Comparison of ENCODE assay signal across 8 mouse cellular contexts in genomic region chr2:165883846-165884576, GRCm38 (mm10). TPM values are rescaled to one million over a fixed set of nuclear protein-coding genes. Genes with fewer than 3 reads are reported as not detected.
A peak's percentile ranks its signal among the peaks of the same experiment; 100 is the strongest.
DNase-seq lines count a peak whose midpoint lies in the region; ATAC-seq and TF ChIP-seq lines count a peak whose summit lies in the region.

No protein-coding gene starts in this region.

- peak overlapping the region; percentile 2 for H3ac ChIP-seq in myocyte (ENCODE audit: control insufficient read depth, insufficient read length)

- peaks cover 78% of the 10 kb centered on the region for H3K4me1 ChIP-seq in cerebellum, adult 2 months (ENCODE audit: control insufficient read depth, insufficient read depth, low read length)
- H3K4me1 ChIP-seq in intestine, postnatal 0 days (replicated peaks; ENCODE audit: control insufficient read depth, insufficient read depth, low read length) = peaks cover 46% of the 10 kb centered on the region
- peaks cover 100% of the 10 kb centered on the region for H3K4me1 ChIP-seq in limb, embryonic 15.5 days

- peak overlapping the region; percentile 70 for H3K4me3 ChIP-seq in gastrocnemius, adult 2 months
- peak overlapping the region; percentile 16 for H3K4me3 ChIP-seq in cerebellum, adult 2 months (replicated peaks; ENCODE audit: insufficient read depth, low read depth, low read length)
- H3K4me3 ChIP-seq in intestine, postnatal 0 days (ENCODE audit: low read depth, low read length) = peak overlapping the region; percentile 23
- peak overlapping the region; percentile 33 for H3K4me3 ChIP-seq in limb, embryonic 15.5 days
- peak overlapping the region; percentile 40 for H3K4me3 ChIP-seq in myocyte

- H3K9me3 ChIP-seq in intestine, postnatal 0 days (ENCODE audit: control insufficient read depth) = no peaks in the 10 kb centered on the region
- H3K9me3 ChIP-seq in limb, embryonic 15.5 days = no peaks in the 10 kb centered on the region

- no peak for TF ChIP-seq CTCF in gastrocnemius, adult 2 months (IDR thresholded peaks at IDR 0.05)
- TF ChIP-seq CTCF in cerebellum, adult 2 months (IDR thresholded peaks at IDR 0.05; ENCODE audit: borderline replicate concordance, insufficient read depth, low read depth, low read length) = no peak
- TF ChIP-seq CTCF in intestine, postnatal 0 days (IDR thresholded peaks at IDR 0.05; ENCODE audit: low read depth) = no peak

- intact Hi-C loops in gastrocnemius, adult 2 months (cut with DNase I) = no loop called here

- peak overlapping the region; percentile 55 for H3K9ac ChIP-seq in intestine, postnatal 0 days (ENCODE audit: low read depth, low read length)
- H3K9ac ChIP-seq in limb, embryonic 15.5 days = peak overlapping the region; percentile 33; the same call in 1 of the 2 replicates

- H3K36me3 ChIP-seq in intestine, postnatal 0 days (ENCODE audit: control insufficient read depth, insufficient read depth) = no peaks in the 10 kb centered on the region
- H3K36me3 ChIP-seq in limb, embryonic 15.5 days = no peaks in the 10 kb centered on the region
- no peaks in the 10 kb centered on the region for H3K36me3 ChIP-seq in myocyte (ENCODE audit: control insufficient read depth, insufficient read depth)

- peak overlapping the region; percentile 64 for H3K4me2 ChIP-seq in intestine, postnatal 0 days (replicated peaks; ENCODE audit: low read depth)
- peak overlapping the region; percentile 49 for H3K4me2 ChIP-seq in limb, embryonic 15.5 days
- peak overlapping the region; percentile 96 for H3K4me2 ChIP-seq in myocyte (ENCODE audit: low read depth)

- TF ChIP-seq POLR2A in cerebellum, adult 2 months (IDR thresholded peaks at IDR 0.05; ENCODE audit: borderline replicate concordance, insufficient read depth, low read length) = peak; percentile 24; the same call in 1 of the 2 replicates
- peak; percentile 11 for TF ChIP-seq POLR2A in myocyte (IDR thresholded peaks at IDR 0.05; ENCODE audit: insufficient read length, low read depth)

- ATAC-seq in intestine, postnatal 0 days = no peak
- no peak for ATAC-seq in limb, embryonic 15.5 days (ENCODE audit: insufficient number of reproducible peaks, low FRiP score, low TSS enrichment, low read depth)

- H3K27ac ChIP-seq in gastrocnemius, adult 2 months = peak overlapping the region; percentile 98
- peak overlapping the region; percentile 90 for H3K27ac ChIP-seq in cerebellum, adult 2 months (ENCODE audit: insufficient read depth, low read length)
- H3K27ac ChIP-seq in intestine, postnatal 0 days (ENCODE audit: low read depth, low read length) = peak overlapping the region; percentile 98
- H3K27ac ChIP-seq in limb, embryonic 15.5 days = peak overlapping the region; percentile 100

- H3K79me2 ChIP-seq in myocyte (ENCODE audit: control insufficient read depth, insufficient read depth) = peaks cover 53% of the 10 kb centered on the region

- H3K27me3 ChIP-seq in cerebellum, adult 2 months (ENCODE audit: control insufficient read depth, insufficient read depth, low read length) = no peaks in the 10 kb centered on the region
- H3K27me3 ChIP-seq in intestine, postnatal 0 days (replicated peaks; ENCODE audit: control insufficient read depth, insufficient read depth, low read length) = no peaks in the 10 kb centered on the region
- no peaks in the 10 kb centered on the region for H3K27me3 ChIP-seq in limb, embryonic 15.5 days
- no peaks in the 10 kb centered on the region for H3K27me3 ChIP-seq in myocyte (ENCODE audit: control insufficient read depth, insufficient read depth, insufficient read length)

- 15% methylated on average over 11 of the region's 11 CpGs for WGBS in cerebellum, adult 2 months
- 2% methylated on average over 11 of the region's 11 CpGs for WGBS in intestine, postnatal 0 days
- 12% methylated on average over 11 of the region's 11 CpGs for WGBS in limb, embryonic 15.5 days

- DNase-seq in gastrocnemius, adult 2 months = peak; percentile 53
- no peak for DNase-seq in gastrocnemius, postnatal 4 days (ENCODE audit: low spot score in 2 of 2)
- peak; percentile 63 to 66 for DNase-seq in cerebellum, adult 2 months
- DNase-seq in heart, adult 18-20 months = peak; percentile 83 to 85
- DNase-seq in thymus, postnatal 0 days (ENCODE audit: low spot score) = peak; percentile 60

TF ChIP-seq in myocyte, 11 proteins besides CTCF, POLR2A, EP300 and RAD21:
- TF ChIP-seq REST (IDR thresholded peaks at IDR 0.05; ENCODE audit: insufficient read depth, insufficient read length) = no peak
- peak; percentile 21 for TF ChIP-seq POLR2AphosphoS2 (IDR thresholded peaks at IDR 0.05; ENCODE audit: insufficient read length, low read depth)
- no peak for TF ChIP-seq TCF12 (IDR thresholded peaks at IDR 0.05; ENCODE audit: insufficient read depth, poor library complexity, severe bottlenecking)
- peak; percentile 66 for TF ChIP-seq USF1 (IDR thresholded peaks at IDR 0.05; ENCODE audit: low read depth)

RNA-seq across cellular contexts. Expression of gene Zmynd8, which starts 14.8 kb away (rescaled TPM):
- 10 to 100 TPM; 13.1 to 23.3 TPM for total RNA-seq in gastrocnemius, adult 2 months (2021)
- 10 to 100 TPM; 39.0 to 39.6 TPM for total RNA-seq in gastrocnemius, postnatal 4 days (2021)
- 85.5 and 86.6 TPM in 2 replicates for polyA plus RNA-seq in cerebellum, adult 2 months (2012; rRNA removed)
- total RNA-seq in heart, adult 18-20 months (2021) = 10 to 100 TPM; 41.2 to 44.8 TPM
- polyA plus RNA-seq in intestine, postnatal 0 days (2015; fragmentation: Nextera tagmentation; extraction: Ambion mirVana) = 43.5 and 57.7 TPM in 2 replicates
- polyA plus RNA-seq in limb, embryonic 15.5 days (2015; fragmentation: Nextera tagmentation; extraction: Ambion mirVana) = 40.4 and 52.2 TPM in 2 replicates
- 20.9 TPM for polyA plus RNA-seq in myocyte (2012; fragmentation: generic; extraction: Trizol)
- polyA plus RNA-seq in thymus, postnatal 0 days (2015; fragmentation: Nextera tagmentation; extraction: Ambion mirVana) = 38.8 and 46.7 TPM in 2 replicates

Comparison
In these comparisons a context has a peak if more than half of its experiments do, and no peak if none do; other contexts are left out.
1. DNase-seq: peak in gastrocnemius, adult 2 months (single experiment), cerebellum, adult 2 months (2 of 2), heart, adult 18-20 months (2 of 2) and thymus, postnatal 0 days (single experiment); none in gastrocnemius, postnatal 4 days (0 of 2).
2. H3K4me3 ChIP-seq: peak in every context shown above with its lines; median percentile 70 in gastrocnemius, adult 2 months; 40 in myocyte; 33 in limb, embryonic 15.5 days; 23 in intestine, postnatal 0 days; 16 in cerebellum, adult 2 months.
3. Peak in every context shown above with its lines, with median percentiles within 50 percentile points of each other: H3K27ac ChIP-seq and H3K4me2 ChIP-seq.